Mouse (Mus musculus) right cerebral cortex, adult 18-20 months (tissue): ENCODE results near the gene Tmem56.
A peak's percentile ranks its signal among the peaks of the same experiment; 100 is the strongest.

Experiments used
- DNase-seq: peaks from one replicate; pipeline ENCODE4 v3.0.0; 2022; ENCODE audit warnings: mixed read lengths

Gene Tmem56

DNA sequence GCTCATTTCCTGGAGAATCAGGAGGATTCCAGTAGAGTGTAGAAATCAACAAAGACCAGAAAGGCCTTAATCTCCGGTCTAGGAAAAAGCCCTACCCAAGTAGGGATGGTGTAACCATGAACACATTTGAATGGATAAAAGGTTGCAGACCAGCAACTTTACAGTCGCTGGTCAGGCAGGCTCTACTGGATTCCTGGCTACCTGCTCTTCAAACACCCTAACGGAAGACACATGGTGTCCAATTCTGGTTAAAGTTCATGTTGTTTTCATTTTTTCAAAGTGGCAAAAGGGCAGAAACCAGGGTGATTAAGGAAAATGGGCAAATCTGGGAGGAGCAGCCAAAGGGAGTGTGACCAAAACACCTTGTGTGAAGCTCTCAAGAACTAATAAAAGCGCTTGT, 5.9 kb downstream of the Tmem56 start:
- DNase-seq = no peak

DNA sequence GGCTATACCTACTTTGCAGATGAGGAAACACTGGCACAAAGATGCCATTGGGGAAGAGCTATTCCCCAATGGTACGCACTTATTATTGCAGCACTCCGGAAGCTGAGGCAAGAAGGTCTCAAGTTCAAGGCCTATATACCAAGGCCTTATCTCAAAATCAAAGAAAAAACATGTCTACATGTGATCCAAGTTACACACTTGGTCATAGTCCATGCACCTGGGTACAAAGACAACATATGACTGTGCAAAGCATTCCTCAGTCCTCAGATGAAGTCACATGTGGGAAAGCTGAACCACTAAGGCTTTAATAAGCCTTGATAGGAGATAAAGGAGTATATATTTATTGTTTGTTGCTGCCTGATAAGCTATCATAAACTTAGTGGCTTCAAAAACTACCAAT, 8.9 kb downstream of the Tmem56 start:
- no peak for DNase-seq

DNA sequence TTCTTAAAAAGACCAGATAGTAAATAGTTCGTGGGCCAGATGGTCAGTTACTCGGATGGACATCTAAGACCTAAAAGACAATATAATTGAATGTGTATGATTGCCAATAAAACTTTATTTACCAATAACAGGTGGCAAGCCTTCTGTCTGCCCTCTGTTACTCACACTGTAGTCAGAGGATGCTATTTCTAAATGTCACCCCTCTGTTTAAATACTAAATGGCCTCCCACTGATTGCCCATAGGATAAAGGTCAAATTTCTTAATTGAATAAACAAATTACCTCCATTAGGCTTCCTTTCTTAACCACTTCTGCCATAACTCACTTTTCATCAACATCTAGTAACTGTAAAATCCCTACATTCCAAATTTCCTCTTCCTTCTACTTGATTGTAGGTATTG, 10.3 kb downstream of the Tmem56 start:
- DNase-seq = no peak

DNA sequence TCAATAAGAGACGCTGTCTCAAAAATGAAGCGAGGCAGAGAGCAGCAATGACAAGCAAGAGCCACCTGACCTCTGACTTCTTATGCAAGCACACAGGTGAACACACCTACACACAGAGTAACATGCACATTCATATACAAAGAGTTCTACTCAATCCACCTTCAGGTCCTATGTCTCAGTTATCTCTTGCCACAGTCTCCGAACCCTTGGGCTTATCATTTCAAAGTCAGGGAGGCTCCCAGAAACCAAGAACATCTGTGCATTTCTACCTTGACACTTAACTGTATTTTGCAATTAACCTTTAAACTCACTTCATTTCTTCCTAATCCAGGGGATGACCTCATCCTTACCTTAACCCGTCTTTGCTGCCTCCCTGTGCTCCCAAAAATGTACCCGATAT, 15.6 kb downstream of the Tmem56 start:
- no peak for DNase-seq

DNA sequence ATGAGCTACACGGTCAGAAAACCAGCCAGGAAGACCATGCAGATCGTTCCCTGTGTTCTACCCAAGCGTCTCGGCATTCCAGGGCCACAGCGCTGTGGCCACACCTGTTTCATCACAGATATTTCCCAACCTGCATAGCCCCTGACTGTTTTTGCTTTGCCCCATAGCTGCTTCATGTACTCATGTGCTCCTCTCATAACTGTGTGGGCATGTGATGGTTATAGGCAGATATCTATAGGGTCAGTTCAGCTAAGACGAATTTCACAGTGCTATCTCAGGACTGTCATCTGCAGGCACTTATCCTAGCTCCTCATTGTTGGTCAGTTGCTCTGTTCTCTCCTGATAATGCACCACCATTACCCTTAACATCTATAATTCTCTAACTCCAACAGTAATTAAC, 18.7 kb downstream of the Tmem56 start:
- no peak for DNase-seq

GRCm38 (mm10) chr3:121263205-121263548, 19.7 kb downstream of the Tmem56 start:
- DNase-seq = peak; percentile 54

- peak; percentile 60 for DNase-seq
Observed at GRCm38 (mm10) chr3:121262521-121263204, 20.2 kb downstream of the Tmem56 start.

DNA sequence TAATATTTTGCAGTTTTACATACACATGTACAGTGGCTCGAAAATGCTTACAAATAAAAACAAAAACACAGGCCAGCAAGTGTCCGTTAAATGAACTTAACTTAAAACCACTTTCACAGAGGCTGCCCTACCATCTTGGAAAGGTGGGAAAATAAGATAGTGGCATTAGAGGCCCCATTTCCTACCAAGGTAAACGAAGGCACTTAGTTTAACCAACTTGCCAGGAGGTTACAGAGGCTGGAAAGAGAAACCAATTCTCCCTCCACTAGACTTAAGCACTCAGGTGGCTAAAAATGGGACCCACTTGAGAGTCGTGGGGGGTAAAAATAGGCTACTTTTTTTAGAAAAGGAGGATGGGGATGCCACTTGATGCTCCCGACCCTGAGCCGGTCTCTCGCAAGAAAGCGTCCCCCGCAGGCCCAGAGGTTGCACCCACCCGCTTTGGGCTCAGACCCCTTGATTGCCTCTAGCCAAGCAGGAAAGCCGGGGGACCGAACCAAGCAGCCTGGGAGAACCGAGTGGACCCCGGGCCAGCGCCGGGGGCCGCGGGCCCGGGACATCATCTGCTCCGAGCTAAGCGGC, 20.9 kb downstream of the Tmem56 start:
- no peak for DNase-seq

DNA sequence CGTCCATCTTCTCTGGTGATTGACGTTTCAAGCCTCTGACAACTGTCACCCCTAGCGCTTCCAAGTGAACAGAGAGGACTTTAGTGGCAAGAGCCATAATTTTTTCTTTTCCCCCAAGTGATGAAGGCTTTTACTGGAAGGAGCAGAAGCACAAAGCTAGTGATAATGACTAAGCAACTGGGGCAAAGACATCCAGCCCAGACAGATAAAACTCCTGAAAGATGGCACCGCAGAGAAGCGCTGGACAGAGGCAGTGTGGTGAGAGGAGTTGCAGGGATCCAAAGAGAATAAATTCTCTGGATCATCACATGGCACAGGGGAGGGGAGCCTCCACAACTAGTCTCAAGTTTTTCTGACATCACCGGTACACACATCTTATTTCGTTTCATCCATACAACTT, 21.6 kb downstream of the Tmem56 start:
- no peak for DNase-seq

GRCm38 (mm10) chr3:121260831-121261230, 22.1 kb downstream of the Tmem56 start:
- DNase-seq = no peak

DNA sequence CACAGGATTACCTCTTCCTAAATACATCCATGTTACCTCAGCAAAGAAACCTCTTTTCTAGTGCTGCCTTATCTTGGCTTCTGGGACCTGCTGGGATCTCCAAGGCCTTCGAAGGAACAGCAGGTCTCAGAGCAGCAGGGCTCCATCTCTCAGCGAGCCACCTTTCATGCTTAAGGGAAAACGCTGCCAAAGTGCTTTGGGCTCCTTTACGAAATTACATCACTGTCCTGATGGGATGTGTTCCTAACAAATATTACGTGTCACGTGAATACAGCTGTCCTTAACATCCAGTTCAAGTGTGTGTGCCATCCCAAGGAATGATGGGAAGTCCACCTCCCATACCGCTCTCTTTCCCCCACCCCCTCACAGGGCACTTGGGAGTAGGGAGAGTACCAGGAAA, 22.9 kb downstream of the Tmem56 start:
- DNase-seq = no peak

- peak; percentile 62 for DNase-seq
Observed at GRCm38 (mm10) chr3:121258521-121259478, 24.1 kb downstream of the Tmem56 start.

- DNase-seq = peak; percentile 84
Observed at GRCm38 (mm10) chr3:121257418-121257817, 25.5 kb downstream of the Tmem56 start.

DNA sequence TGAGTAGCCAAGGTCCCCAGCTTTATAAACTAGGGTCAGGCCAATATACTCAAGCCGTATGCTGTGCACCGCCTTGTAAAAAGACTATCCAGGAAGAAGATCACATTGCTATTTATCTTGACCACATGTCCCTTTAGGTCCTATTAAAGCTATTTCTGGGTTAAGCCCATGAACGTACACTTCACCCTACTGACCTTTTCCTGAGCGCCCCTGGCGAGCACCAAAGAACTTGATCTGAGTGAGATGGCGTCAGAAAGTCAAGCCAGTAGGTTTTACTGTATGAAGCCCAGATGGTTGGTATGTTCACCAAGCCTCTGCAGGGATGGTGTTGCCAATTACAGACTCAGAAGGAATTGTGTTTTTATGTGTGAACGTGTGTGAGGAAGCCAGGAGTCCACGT, 26.8 kb downstream of the Tmem56 start:
- DNase-seq = no peak

DNA sequence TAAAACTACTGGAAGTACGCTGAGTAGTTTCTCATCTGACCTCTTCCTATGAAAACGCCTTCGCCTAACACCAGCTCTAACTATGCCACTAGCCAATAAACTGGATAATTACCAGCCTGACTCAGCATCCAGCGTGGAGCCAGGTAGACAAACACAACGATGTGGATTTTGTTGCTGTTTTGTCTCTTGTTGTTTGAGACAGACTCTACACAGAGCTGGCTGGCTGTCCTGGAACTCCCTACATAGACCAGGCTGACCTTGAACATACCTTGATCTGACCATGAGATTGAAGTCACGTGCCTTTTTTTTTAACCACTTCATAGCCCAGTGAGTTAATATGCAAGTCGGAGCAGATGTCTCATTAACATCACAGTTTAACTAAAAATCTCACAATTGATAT, 27.4 kb downstream of the Tmem56 start:
- DNase-seq = no peak

GRCm38 (mm10) chr3:121250576-121251433, 32.1 kb downstream of the Tmem56 start:
- DNase-seq = no peak

DNA sequence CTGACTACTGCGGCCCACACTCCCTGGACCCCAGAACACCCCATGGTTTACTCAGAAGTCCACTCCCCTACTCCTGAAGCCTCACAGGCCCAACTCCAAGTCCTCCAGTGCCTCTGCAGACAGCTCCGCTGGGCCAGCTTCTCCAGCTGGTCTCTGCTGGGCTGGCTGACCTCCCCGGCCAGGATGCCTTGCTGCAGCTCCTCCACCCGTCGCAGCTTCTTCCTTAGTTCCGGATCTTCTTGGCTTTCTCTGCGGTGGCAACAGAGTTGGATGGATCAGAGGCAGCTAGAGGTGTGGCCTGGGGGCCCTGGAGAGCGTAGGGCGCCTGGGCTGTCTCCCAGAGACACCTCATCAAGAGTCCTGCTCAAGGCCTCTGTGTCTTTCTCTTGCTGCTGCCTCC, 32.9 kb downstream of the Tmem56 start:
- no peak for DNase-seq

- DNase-seq = no peak
Observed at GRCm38 (mm10) chr3:121242941-121243340, 40.0 kb downstream of the Tmem56 start.

DNA sequence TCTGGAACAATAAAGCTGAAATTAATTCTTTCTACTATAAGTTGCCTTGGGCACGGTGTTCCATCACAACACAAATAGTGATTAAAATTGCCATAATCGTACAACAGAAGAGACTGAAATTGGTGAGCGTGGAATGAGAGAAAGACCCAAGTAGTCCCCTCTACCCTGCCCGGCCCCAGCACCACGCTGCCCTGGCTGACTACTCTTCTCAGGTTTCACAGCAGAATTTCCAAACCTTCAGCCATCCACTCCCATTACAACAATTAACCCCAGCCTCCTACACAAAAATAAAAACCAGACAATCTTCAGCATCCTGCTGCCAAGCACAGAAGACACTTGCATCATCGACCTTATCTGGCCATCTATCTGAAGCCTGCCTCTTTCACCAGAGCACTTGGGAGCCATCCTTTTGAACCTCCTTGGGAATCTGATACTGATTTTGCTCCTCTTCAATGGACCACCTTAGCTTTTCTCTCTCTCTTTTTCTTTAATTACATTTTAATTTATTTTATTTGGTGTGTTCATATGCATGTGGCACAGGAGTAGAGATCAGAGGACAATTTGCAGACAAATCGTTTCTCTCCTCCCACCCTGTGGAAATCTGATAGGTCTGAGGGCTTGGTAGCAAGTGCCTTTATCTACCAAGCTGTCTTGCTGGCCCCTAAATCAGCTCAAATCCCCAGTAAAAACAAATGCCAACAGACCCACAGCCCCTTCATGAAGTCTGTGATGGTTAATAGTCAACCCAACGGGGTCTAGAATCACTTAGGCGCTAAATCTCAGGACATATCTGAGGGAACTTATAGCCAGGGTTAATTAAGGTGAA, 40.6 kb downstream of the Tmem56 start:
- no peak for DNase-seq

GRCm38 (mm10) chr3:121240362-121241040, 42.4 kb downstream of the Tmem56 start:
- DNase-seq = no peak

- DNase-seq = no peak
Observed at GRCm38 (mm10) chr3:121239096-121239495, 43.8 kb downstream of the Tmem56 start.
